Mouse (Mus musculus) liver, postnatal 0 days (tissue): ENCODE measurements around the gene Rgs6. TPM values are rescaled to one million over a fixed set of nuclear protein-coding genes. Genes with fewer than 3 reads are reported as not detected.

Source experiments
- ATAC-seq: fragments of 200-750 bp; cut with Nextera tagmentation; 2 replicates; pipeline ENCODE4 v1.8.0; 2017; ENCODE audit warnings: mild to moderate bottlenecking, moderate library complexity
- DNase-seq: peaks from one replicate; pipeline ENCODE4 v3.0.0-alpha.2; 2016
- H3K27ac ChIP-seq: fragments of 300-500 bp; sonication (generic); 2 replicates; pipeline ENCODE4 v1.5.1; 2014; ENCODE audit warnings: antibody characterized with exemption, moderate library complexity, mild to moderate bottlenecking, low read depth
- H3K27me3 ChIP-seq: fragments of 300-500 bp; sonication (generic); 2 replicates; pipeline ENCODE4 v1.6.1; 2014; ENCODE audit warnings: low read length, control low read depth, mixed read lengths; ENCODE audit not compliant: insufficient read depth
- H3K36me3 ChIP-seq: fragments of 300-500 bp; sonication (generic); replicated peaks from 2 replicates; pipeline ENCODE4 v1.6.1; 2014; ENCODE audit warnings: mild to moderate bottlenecking, control low read depth, low read length, moderate library complexity, mixed read lengths; ENCODE audit not compliant: insufficient read depth
- H3K4me1 ChIP-seq: fragments of 300-500 bp; sonication (generic); 2 replicates; pipeline ENCODE4 v1.6.1; 2014; ENCODE audit warnings: antibody characterized with exemption, mild to moderate bottlenecking, control low read depth; ENCODE audit not compliant: insufficient read depth
- H3K4me2 ChIP-seq: fragments of 300-500 bp; sonication (generic); 2 replicates; pipeline ENCODE4 v1.6.1; 2014; ENCODE audit warnings: low read depth, mild to moderate bottlenecking, low read length, moderate library complexity, mixed read lengths
- H3K4me3 ChIP-seq: fragments of 300-500 bp; sonication (generic); 2 replicates; pipeline ENCODE4 v1.5.1; 2014; ENCODE audit warnings: low read depth, low read length
- H3K9ac ChIP-seq: fragments of 300-500 bp; sonication (generic); replicated peaks from 2 replicates; pipeline ENCODE4 v1.6.1; 2014; ENCODE audit warnings: mild to moderate bottlenecking, moderate library complexity
- H3K9me3 ChIP-seq: fragments of 300-500 bp; sonication (generic); 2 replicates; pipeline ENCODE4 v1.6.1; 2016; ENCODE audit warnings: mild to moderate bottlenecking, control low read depth, low read length, mixed read lengths
- CTCF ChIP-seq: sonication (generic); IDR thresholded peaks from 2 replicates; pipeline ENCODE4 v1.5.1; 2016; ENCODE audit warnings: antibody characterized with exemption, low read depth
- EP300 ChIP-seq: IDR thresholded peaks from 2 replicates; pipeline ENCODE4 v1.6.1; 2016; ENCODE audit warnings: antibody characterized with exemption, low read depth, mild to moderate bottlenecking
- WGBS: fragments of 180-500 bp; shearing (Covaris S2); extraction: QIAGEN DNeasy Blood & Tissue Kit; methylation state at CpG from one replicate; pipeline ENCODE4 v1.1.7; 2014; ENCODE audit not compliant: insufficient replicate concordance; 5-methylcytosine and 5-hydroxymethylcytosine counted together
- polyA plus RNA-seq: library from polyadenylated mRNA; unstranded; fragments of >200 nt; fragmentation: Nextera tagmentation; extraction: Ambion mirVana; gene quantifications from 2 replicates; pipeline ENCODE4 v1.2.1, GENCODE M21; 2015

Gene Rgs6
- polyA plus RNA-seq, 1 experiment from 2014 or later, result 0.09 TPM

- WGBS, result 65% methylated on average over 2 of the region's 2 CpGs
- Histone ChIP-seq H3K4me2 (no peak overlapping the region), H3K4me3 (no peak overlapping the region), H3K27ac (no peak overlapping the region), H3K9ac (no peak overlapping the region), H3K36me3 (no peaks in the 10 kb centered on the region), H3K9me3 (no peaks in the 10 kb centered on the region), H3K4me1 (peaks cover 3% of the 10 kb centered on the region; the same call in 1 of the 2 replicates), H3K27me3 (no peaks in the 10 kb centered on the region)
- DNase-seq (no peak), ATAC-seq (no peak)
- TF ChIP-seq CTCF (no peak), EP300 (no peak)
These were observed 563.4 kb downstream of the Rgs6 start for GRCm38 (mm10) chr12:83151474-83151873.

GRCm38 (mm10) chr12:83160211-83160610, 572.1 kb downstream of the Rgs6 start:
- Histone ChIP-seq H3K27ac (no peak overlapping the region), H3K36me3 (no peaks in the 10 kb centered on the region), H3K9ac (no peak overlapping the region), H3K4me1 (no peaks in the 10 kb centered on the region; the same call in 1 of the 2 replicates), H3K9me3 (no peaks in the 10 kb centered on the region), H3K27me3 (no peaks in the 10 kb centered on the region), H3K4me3 (no peak overlapping the region), H3K4me2 (no peak overlapping the region)
- TF ChIP-seq CTCF (no peak), EP300 (no peak)
- 61% methylated on average over 2 of the region's 2 CpGs for WGBS
- no peak for ATAC-seq
- DNase-seq, result no peak

GRCm38 (mm10) chr12:83160700-83161099, 572.6 kb downstream of the Rgs6 start:
- 67% methylated on average over 4 of the region's 4 CpGs for WGBS
- no peaks in the 10 kb centered on the region; the same call in 1 of the 2 replicates for H3K4me1 ChIP-seq

GRCm38 (mm10) chr12:83163721-83164120, 575.6 kb downstream of the Rgs6 start:
- Histone ChIP-seq H3K9ac (no peak overlapping the region), H3K4me3 (no peak overlapping the region), H3K27me3 (no peaks in the 10 kb centered on the region), H3K4me1 (peaks cover 3% of the 10 kb centered on the region), H3K9me3 (no peaks in the 10 kb centered on the region), H3K27ac (peak overlapping the region; percentile 94), H3K36me3 (no peaks in the 10 kb centered on the region), H3K4me2 (no peak overlapping the region)
- ATAC-seq (peak; percentile 82), DNase-seq (peak; percentile 63)
- TF ChIP-seq CTCF (no peak), EP300 (peak; percentile 58; the same call in 1 of the 2 replicates)
- 39% methylated on average over 5 of the region's 5 CpGs for WGBS

More at GRCm38 (mm10) chr12:83160700-83161099, 572.6 kb downstream of the Rgs6 start:
- Histone ChIP-seq H3K27me3 (no peaks in the 10 kb centered on the region), H3K4me3 (no peak overlapping the region), H3K27ac (no peak overlapping the region), H3K36me3 (no peaks in the 10 kb centered on the region), H3K4me2 (no peak overlapping the region), H3K9me3 (no peaks in the 10 kb centered on the region), H3K9ac (no peak overlapping the region)
- ATAC-seq (no peak), DNase-seq (no peak)
- TF ChIP-seq CTCF (no peak), EP300 (no peak)

GRCm38 (mm10) chr12:83165058-83165457, 577.0 kb downstream of the Rgs6 start:
- Histone ChIP-seq H3K4me2 (no peak overlapping the region), H3K27me3 (no peaks in the 10 kb centered on the region), H3K36me3 (no peaks in the 10 kb centered on the region), H3K4me3 (no peak overlapping the region), H3K4me1 (peaks cover 12% of the 10 kb centered on the region), H3K27ac (peak overlapping the region; percentile 94), H3K9ac (no peak overlapping the region), H3K9me3 (no peaks in the 10 kb centered on the region)
- WGBS, result 29% methylated on average over 1 of the region's 1 CpGs
- peak; percentile 84 for ATAC-seq
- no peak for TF ChIP-seq CTCF
- peak; percentile 72; the same call in 1 of the 2 replicates for TF ChIP-seq EP300
- peak; percentile 58 for DNase-seq

- TF ChIP-seq EP300, result no peak
- TF ChIP-seq CTCF, result no peak
- Histone ChIP-seq H3K27ac (no peak overlapping the region), H3K4me2 (no peak overlapping the region)
These were observed 580.2 kb downstream of the Rgs6 start for GRCm38 (mm10) chr12:83168310-83168709.

More at GRCm38 (mm10) chr12:83168310-83168709, 580.2 kb downstream of the Rgs6 start:
- Histone ChIP-seq H3K9me3 (no peaks in the 10 kb centered on the region), H3K9ac (no peak overlapping the region), H3K4me3 (no peak overlapping the region), H3K36me3 (no peaks in the 10 kb centered on the region), H3K4me1 (peaks cover 12% of the 10 kb centered on the region), H3K27me3 (no peaks in the 10 kb centered on the region)
- ATAC-seq (no peak), DNase-seq (no peak)
- WGBS, result 65% methylated on average over 6 of the region's 6 CpGs
